Mouse (Mus musculus) adrenal gland, postnatal 36 days (tissue): ENCODE data around the gene Tmem265. TPM values are rescaled to one million over a fixed set of nuclear protein-coding genes. Genes with fewer than 3 reads are reported as not detected.

ENCODE experiments used
- DNase-seq, 2 experiments: peaks; one replicate each; pipeline ENCODE4 v3.0.0; 2021; ENCODE audit warnings: mixed read lengths in 1 of 2
- long read RNA-seq, 2 experiments: library from polyadenylated mRNA; stranded (forward); transcript quantifications; one replicate each; pipeline ENCODE4 v2.0.0; 2021; ENCODE audit warnings: borderline sequencing depth in 2 of 2
- total RNA-seq, 2 experiments: library from RNA; stranded (reverse); gene quantifications; 2 replicates each; pipeline ENCODE4 v1.2.3; 2021

The Tmem265 gene
- not detected for total RNA-seq
- long read RNA-seq, experiment 1, partial matches to known transcripts, result 1 of 1 reads
- long read RNA-seq, experiment 1, other reads (novel, unspliced or antisense), result 0 of 1 reads
- long read RNA-seq, experiment 2, partial matches to known transcripts, result 0 of 1 reads
- long read RNA-seq, experiment 2, other reads (novel, unspliced or antisense), result 0 of 1 reads

DNA sequence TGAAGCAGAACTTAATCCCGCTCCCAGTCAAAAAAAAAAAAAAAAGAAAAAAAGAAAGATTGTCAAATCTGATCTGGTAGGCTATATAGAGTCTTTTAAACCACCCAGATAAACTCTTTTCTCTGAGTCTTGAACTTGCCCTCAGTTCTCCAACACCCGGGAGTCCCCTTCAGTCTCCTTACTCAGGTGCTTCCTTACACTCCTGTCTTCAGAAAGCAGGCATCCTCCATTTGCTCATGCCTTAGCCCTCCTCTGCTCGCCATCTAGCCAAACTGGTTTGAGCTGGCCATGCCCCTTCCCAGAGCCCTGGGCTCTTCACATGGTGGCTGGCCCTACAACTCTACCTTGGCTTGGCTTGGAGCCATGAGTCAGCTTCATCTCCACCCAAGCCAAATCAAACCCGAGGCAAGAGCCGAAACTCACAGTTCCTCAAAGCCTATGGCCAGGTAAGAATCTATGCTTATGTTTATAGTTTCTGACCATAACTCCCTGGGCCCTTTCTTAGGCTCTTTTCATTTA lies at the start of gene Tmem265:
Gene Tmem265 (plus strand): TSS at position 51 of the 519 bp plus-strand sequence.
- no peak for DNase-seq

DNA sequence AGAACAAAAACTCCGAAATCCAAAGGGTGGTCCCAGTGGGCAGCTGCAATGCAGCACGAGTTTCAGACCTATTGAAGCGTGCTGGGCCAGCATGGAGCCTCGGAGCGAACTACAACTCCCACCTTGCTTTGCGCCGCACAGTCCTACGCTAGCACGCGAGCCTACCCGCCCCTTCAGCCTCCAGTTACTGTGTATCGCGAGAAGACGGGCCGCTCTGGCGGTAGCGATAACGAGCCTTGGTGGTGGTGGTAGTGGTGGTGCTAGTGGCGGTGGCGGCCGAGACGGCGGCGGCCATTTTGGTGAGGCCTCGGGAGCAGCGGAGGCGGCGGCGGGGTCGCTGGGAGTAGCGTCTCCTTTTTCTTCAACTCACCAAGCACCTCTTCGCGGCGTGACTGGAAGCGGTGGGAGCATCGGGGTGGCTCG lies 49.4 kb upstream of the Tmem265 start, which contains the start of gene Srcap:
Gene Srcap (plus strand): TSS at position 176 of the 423 bp plus-strand sequence.
- DNase-seq, result peak; percentile 96 to 97

DNA sequence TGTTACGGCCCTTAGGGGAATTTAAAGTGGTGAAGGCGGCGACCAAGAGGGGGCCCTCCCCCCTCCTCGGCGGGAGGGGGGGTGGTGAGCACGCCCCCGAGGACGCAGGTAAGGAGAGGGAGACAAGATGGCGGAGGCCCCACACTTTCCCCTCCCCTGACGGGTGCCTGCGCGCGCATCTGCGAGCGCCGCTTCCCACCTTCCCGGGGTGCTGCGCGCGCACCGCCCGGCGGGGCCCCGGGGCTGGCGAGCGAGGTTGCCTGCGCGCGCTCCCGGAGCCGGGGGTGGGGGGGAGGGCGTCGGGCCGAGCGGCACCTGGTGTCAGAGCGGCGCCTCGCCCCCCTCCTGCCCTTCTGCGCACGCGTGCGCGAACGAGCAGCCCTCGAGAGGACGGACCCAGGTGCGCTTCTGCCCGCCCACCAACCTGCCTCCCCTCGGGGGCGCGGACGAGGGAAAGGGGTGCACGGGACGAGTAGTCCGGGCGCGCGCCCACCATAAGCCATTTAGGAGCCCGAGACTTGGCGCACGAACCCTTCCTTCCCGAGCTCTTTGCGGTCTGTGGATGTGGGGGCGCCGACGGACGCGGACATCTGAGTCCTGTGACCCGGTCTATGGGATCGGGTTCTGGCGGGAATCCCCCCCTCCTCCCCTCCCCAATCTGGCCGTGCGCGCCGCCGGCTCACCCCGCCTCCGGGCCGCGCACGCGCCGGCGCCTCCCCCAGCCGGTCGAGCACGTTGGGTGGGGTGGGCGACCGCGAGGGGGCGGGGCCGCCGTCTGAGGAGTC lies 48.8 kb upstream of the Tmem265 start:
- DNase-seq, result peak; percentile 92 to 95

DNA sequence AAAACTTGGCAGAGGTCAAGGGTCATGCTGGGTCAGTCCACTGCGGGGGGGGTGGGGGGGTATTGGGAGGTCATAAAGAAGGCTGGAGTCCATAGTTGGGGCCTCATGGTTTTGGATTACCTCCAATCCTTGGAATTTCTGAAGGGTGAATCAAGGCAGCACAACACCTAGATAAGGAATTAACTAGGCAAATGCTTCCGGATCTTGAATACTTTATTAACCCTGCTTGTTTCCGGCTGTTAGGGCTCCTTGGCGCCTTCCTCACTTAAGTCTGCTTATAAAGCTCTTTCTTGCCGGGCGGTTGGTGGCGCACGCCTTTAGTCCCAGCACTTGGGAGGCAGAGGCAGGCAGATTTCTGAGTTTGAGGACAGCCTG lies 48.2 kb upstream of the Tmem265 start:
- peak; percentile 10 to 38 for DNase-seq

DNA sequence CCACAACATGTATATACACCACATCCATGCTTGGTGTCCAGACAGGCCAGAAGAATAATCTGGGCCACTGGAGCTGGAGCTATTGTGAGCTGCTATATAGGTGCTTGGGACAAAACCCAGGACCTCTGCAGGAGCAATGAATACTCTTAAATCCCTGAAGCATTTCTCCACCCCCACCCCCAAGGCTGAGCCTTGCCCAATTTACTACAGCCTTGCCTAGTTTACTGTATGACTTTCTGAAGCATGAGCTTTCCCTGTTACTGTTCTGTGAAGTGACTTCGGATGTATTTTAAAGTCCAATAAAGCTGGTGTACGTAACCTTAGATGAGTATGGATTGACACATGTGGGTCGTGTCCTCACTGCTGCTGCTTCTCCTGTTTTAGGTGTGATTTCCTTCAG lies 47.4 kb upstream of the Tmem265 start:
- peak; percentile 18 to 29 for DNase-seq

DNA sequence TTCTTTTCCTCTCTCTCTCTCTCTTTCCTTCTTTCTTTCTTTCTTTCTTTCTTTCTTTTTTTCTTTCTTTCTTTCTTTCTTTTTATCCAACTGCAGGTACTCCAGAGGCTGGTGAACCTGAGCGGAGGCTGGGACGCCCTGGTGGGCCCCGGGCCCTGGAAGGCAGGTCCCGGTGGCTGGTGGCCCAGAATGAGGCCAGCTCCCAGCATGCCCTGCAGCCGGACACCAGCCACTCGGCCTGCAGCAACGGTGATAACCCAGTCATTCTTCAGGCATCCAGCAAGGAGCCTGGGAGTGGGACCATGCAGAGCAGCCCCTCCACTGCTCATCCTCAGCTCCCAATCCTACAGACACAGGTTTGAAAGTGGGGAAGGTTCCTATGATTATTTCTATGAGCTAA lies 45.3 kb upstream of the Tmem265 start:
- no peak for DNase-seq

DNA sequence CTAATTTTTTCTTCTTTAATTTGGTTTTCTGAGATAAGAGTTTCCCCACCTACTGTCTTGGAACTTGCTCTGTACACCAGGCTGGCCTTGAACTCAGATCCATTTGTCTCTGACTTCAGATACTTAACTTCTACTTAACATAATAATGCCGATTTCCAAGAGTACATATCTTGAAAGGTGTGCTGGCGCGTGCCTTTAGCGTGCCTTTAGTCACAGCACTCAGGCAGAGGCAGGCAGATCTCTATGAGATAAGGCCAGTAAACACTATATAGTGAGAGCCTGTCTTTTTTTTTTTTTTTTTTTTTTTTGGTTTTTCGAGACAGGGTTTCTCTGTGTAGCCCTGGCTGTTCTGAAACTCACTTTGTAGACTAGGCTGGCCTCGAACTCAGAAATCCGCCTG lies 44.8 kb upstream of the Tmem265 start:
- DNase-seq, result no peak

DNA sequence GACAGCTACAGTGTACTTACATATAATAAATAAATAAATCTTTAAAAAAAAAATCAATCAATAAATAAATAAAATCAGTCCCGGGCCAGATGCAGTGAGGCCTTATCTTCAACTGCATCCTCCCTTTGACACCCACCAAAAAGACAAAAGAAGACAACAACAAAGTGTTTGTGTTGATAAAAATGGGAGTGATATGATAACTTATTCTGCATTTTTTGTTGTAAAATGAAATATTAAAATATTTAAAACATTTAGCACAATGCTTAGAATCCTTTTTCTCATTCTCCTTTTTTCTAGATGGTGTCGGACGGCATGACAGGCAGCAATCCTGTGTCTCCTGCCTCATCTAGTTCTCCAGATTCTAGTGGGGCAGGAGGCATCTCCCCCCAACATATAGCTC lies 41.9 kb upstream of the Tmem265 start, which contains the start of gene Gm42715:
Gene Gm42715 (plus strand): TSS at position 301 of the 400 bp plus-strand sequence.
- DNase-seq, result no peak

DNA sequence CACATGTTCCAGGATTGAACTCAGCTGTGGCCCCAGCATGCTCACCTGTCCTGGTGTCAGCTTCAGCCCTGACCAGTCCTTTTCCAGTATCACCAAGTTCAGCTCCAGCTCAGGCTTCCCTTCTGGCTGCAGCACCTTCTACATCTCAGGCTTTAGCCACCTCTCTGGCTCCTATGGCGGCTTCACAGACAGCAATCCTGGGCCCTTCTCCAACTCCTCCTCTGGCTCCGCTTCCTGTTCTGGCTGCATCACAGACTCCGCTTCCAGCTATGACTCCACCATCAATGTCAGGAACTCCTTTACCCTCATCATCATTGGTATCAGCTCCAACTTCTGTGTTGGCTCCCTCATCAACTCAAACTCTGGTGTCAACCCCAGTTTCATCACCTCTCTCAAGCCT lies 19.5 kb upstream of the Tmem265 start:
- no peak for DNase-seq

DNA sequence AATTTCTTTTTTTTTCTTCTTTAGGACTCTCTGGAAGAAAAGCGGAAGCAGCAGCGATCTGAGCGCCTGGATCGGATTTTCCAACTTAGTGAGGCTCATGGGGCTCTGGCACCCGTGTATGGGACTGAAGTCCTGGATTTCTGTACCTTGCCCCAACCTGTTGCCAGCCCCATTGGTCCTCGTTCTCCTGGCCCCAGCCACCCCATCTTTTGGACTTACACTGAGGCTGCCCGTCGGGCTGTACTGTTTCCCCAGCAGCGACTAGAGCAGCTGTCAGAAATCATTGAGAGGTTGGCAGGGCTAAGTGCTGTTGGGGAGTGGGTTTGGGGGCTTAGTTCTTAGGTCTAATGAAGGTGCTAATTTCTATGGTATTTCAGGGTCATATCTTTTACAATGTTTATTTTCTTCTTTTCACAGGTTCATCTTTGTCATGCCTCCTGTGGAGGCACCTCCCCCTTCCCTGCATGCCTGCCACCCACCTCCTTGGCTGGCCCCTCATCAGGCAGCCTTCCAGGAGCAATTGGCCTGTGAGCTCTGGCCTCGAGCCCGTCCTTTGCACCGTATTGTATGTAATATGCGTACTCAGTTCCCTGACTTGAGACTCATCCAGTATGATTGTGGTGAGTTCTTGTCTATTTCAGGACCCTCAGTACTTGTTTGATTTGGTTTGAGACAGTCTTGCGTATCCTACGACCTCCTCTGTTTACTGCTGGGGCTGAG lies 11.9 kb upstream of the Tmem265 start:
- peak in 1 of 2 experiments; percentile 51 for DNase-seq

DNA sequence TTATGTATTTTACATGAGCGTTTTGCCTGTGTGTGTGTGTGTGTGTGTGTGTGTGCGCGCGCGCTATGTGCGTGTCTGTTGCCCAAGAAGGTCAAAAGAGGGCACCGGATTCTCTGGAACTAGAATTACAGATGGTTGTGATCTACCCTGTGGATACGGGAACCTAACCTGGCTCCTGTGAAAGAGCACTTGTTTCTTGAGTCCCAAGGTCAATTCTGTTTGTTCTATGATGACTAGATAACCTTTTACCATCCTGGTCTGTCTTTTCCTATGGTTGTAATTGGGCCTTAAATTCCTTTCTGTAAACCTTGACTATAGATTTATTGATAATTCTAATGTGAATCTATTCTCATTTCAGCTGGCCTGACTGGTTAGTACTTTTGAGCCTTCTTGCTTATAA lies 9.6 kb upstream of the Tmem265 start:
- no peak for DNase-seq

DNA sequence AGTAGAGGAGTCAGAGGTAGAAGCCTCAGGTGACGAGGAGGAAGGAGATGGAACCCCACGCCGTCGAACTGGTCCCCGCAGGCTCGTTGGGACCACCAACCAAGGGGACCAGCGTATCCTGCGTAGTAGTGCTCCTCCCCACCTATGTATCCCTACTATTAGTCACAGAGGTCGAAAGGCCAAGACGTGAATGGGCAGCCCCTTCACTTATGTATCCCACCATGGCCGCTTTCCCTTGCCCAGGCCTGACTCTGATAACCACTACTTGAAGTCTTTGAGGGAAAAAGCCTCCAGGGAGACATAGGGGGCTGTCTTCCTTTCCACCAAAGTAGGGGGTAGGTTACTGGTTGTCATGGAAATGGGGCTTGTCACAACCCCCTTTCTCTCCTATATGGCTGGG lies 610 bp upstream of the Tmem265 start:
- no peak for DNase-seq

DNA sequence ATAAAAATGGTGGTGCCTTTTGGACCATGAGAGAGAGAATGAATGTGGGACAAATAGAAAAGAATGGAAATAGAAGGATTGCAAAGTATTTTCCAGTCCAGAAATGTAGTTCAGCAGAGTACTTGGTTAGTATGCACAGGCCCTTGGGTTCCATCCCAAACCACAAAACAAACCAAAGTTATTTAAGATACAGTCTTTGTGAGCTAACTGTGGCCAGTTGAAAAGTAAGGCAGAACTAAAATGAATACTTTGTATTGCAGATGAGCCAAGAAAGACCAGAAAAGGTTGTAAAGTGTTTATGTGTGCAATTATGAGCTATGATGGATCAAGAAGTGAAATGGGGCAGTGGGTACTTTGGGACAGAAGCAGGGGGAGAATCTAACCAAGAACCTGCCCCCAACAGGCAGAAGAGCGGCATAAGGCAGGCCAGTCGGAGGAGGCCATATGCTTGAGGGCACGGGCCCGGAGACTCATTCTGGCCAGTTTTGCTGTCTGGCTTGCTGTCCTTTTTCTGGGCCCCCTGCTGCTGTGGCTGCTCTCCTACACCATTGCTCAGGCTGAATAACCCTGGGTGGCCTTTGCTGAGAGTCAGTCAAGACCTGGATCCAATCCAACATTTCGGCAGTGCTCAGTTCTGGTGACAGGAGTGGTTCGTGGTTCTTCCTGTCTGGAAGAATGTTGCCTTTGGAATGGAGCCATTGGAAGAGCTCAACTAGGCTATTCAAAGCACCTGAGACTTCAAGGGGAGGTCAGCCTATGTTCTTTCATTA lies 3.4 kb downstream of the Tmem265 start:
- DNase-seq, result peak; percentile 43 to 60

DNA sequence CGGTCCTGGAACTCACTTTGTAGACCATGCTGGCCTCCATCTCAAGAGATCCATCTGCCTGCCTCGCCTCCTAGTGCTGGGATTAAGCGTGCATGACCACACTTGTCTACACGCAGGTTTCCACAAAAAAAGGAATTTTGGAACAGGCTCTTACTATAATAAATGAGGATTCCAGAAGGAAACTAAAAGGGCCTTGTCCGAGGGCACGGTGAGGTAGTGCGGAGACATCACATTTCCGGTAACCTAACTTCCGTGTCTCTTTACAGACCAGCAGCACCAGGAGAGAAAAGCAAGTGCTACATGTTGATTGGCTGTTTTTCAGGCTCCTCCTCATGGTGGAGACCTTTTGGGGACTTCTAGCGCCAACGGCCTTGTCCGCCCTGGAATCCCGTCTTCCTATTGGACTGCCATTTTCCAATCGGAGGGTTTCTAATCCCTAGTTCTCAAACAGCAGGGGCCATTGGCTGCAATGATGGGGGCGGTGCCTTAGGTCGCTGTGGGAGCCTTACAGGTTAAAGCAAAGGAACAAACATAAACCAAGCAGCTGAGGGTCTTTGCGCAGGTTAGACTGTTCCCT lies 11.8 kb downstream of the Tmem265 start, which contains the start of gene Phkg2:
Gene Phkg2 (plus strand): TSS at position 446 of the 577 bp plus-strand sequence.
- peak; percentile 93 to 94 for DNase-seq

DNA sequence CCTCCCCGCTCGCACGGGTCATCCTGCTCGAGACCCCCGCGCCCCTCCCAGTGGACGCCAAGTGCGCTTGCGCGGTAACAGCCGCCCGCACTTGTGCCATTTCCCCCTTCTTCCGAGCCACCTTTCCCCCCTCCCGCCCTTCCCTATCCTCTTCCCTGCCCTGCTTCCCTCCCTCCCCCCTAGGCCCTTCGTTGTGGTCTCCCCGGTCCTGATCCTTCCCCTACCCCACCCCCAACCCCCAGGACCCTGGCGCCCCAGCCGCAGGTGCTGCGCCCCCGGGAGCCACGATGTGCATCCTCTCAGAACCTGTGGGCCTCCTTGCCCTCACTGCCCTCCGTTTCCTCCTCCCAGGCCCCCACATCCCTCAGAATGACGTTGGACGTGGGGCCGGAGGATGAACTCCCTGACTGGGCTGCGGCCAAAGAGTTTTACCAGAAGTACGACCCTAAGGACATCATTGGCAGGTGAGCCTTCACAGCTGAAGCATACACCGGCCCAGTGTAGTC lies 12.4 kb downstream of the Tmem265 start:
- DNase-seq, result no peak

DNA sequence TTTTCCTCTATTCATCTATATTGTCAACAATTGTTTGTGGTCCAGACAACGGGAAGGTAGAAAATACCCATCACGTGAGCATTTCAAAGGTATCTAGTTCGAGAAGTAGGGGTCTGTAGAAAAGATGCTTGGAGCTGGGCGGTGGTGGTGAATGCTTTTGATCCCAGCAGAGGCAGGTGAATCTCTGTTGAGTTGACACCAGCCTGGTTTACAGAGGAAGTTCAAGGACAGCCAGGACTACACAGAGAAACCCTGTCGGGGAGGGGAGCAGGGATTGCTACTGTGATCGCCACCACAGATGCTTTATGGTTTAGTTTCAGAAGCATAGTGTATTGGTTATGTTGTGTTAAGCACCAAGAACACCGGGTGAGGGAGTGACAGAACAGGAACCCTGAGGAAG lies 12.9 kb downstream of the Tmem265 start:
- no peak for DNase-seq

DNA sequence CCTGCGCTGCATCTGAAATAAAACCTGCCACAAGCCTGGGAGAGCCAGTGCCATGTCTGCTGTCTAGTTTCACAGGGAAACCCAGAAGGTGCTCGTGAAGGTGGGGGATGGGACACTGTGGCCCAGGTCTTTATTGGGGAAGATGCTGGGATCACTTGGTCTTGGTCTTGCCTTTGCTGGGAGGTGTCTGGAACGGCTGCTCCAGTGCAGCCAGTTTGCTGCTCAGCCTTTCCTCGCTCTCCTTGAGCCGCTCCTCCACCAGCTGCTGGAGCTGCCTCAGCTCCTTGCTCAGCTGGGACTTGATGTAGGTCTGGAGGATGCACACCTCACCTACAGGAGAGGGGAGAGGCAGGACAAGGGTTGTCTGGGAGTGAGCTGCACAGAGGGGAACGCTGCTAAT lies 22.1 kb downstream of the Tmem265 start:
- DNase-seq, result no peak

DNA sequence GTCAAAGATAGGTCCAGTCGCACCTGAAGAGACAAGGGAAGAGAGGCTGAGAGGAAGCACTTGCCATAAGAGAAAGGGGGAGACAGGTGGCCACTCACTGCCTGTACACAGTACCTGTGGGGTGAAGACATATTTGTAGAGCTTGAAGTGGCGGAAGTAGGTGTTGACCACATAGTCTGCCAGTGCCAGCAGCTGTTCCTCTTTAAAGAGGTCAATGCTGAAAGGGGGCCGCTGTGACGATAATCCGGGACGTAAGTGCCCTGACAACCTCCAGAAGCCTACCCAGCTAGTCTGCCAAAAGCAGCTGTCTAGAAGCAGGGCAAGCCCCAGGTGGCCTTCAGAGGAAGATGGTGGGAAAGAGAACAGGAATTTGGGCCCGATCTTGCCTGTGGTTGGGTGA lies 23.8 kb downstream of the Tmem265 start:
- DNase-seq, result no peak

DNA sequence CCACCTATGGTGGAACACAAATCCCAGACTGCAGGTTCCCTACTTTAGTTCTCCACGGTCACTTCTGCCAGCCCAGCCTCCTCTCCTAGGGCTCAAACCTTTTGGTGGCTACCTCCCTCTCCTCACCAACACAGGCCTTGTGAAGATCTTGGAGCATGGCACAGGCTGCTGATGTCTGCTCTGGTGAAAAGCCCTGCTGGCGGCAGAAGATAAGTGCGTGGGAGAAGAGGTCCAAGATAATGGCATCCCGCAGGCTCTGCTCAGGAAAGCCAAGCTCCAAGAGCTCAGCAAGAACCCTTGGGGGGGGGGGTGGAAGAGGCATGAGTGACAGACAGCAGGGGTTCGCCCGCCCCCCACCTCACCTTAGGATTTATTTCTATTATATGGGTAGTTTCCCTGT lies 25.0 kb downstream of the Tmem265 start:
- DNase-seq, result no peak

DNA sequence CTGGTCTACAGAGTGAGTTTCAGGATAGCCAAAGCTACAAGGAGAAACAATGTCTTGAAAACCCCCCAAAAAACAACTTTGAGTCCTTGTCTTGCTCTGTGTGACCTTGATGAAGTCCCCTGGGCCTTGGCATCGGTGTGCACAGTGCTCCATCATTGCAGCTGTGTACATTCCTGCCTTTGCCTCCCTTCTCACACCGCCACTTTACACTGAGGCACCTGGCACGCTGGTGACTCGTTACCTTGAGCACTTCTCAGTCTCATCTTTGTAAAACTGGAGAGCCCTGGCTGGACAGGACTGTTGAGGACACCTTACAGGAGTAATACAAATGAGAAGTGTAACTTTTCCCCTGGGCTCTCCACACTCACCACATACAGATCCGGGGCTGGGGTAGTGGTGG lies 26.0 kb downstream of the Tmem265 start:
- no peak for DNase-seq
